Mouse (Mus musculus) kidney, embryonic 16.5 days (tissue): ENCODE measurements around the gene Trp53bp1. TPM values are rescaled to one million over a fixed set of nuclear protein-coding genes. Genes with fewer than 3 reads are reported as not detected.

Source experiments
- ATAC-seq: fragments of 200-750 bp; cut with Nextera tagmentation; 2 replicates; pipeline ENCODE4 v1.8.0; 2017; ENCODE audit warnings: moderate TSS enrichment; ENCODE audit not compliant: low FRiP score, low TSS enrichment
- H3K27ac ChIP-seq: fragments of 300-500 bp; sonication (generic); 2 replicates; pipeline ENCODE4 v1.5.1; 2014; ENCODE audit warnings: low read length
- H3K27me3 ChIP-seq: fragments of 300-500 bp; sonication (generic); 2 replicates; pipeline ENCODE4 v1.6.1; 2014; ENCODE audit warnings: low read length, control low read depth, mixed read lengths; ENCODE audit not compliant: insufficient read depth
- H3K36me3 ChIP-seq: fragments of 300-500 bp; sonication (generic); 2 replicates; pipeline ENCODE4 v1.6.1; 2014; ENCODE audit warnings: low read length, control low read depth, mixed read lengths; ENCODE audit not compliant: insufficient read depth
- H3K4me1 ChIP-seq: fragments of 300-500 bp; sonication (generic); 2 replicates; pipeline ENCODE4 v1.6.1; 2014; ENCODE audit warnings: low read length, control low read depth, mixed read lengths; ENCODE audit not compliant: insufficient read depth
- H3K4me2 ChIP-seq: fragments of 300-500 bp; sonication (generic); replicated peaks from 2 replicates; pipeline ENCODE4 v1.6.1; 2014; ENCODE audit warnings: low read depth, low read length
- H3K4me3 ChIP-seq: fragments of 300-500 bp; sonication (generic); 2 replicates; pipeline ENCODE4 v1.5.1; 2014; ENCODE audit warnings: mild to moderate bottlenecking, low read length
- H3K9ac ChIP-seq: fragments of 300-500 bp; sonication (generic); replicated peaks from 2 replicates; pipeline ENCODE4 v1.6.1; 2014; ENCODE audit warnings: low read length
- H3K9me3 ChIP-seq: fragments of 300-500 bp; sonication (generic); 2 replicates; pipeline ENCODE4 v1.6.1; 2016; ENCODE audit warnings: low read length, control low read depth
- WGBS: fragments of 180-500 bp; shearing (Covaris S2); extraction: QIAGEN DNeasy Blood & Tissue Kit; methylation state at CpG from one replicate; pipeline ENCODE4 v1.1.7; 2014; 5-methylcytosine and 5-hydroxymethylcytosine counted together
- polyA plus RNA-seq: library from polyadenylated mRNA; unstranded; fragments of >200 nt; fragmentation: Nextera tagmentation; extraction: Ambion mirVana; gene quantifications from 2 replicates; pipeline ENCODE4 v1.2.1, GENCODE M21; 2015

Gene Trp53bp1
- polyA plus RNA-seq, 1 experiment from 2014 or later: 64.0 TPM

- 31% methylated on average over 4 of the region's 4 CpGs for WGBS
- Histone ChIP-seq H3K4me3 (peak overlapping the region; percentile 56), H3K4me1 (peaks cover 21% of the 10 kb centered on the region), H3K9ac (peak overlapping the region; percentile 77), H3K4me2 (peak overlapping the region; percentile 96), H3K9me3 (no peaks in the 10 kb centered on the region), H3K27ac (no peak overlapping the region), H3K36me3 (peaks cover 8% of the 10 kb centered on the region), H3K27me3 (no peaks in the 10 kb centered on the region)
- no peak for ATAC-seq
These were observed 102.0 kb downstream of the Trp53bp1 start for GRCm38 (mm10) chr2:121169173-121169572.

GRCm38 (mm10) chr2:121153100-121153499 lies 118.1 kb downstream of the Trp53bp1 start:
- no peak for ATAC-seq
- Histone ChIP-seq H3K9ac (no peak overlapping the region), H3K9me3 (no peaks in the 10 kb centered on the region), H3K4me3 (no peak overlapping the region), H3K4me1 (no peaks in the 10 kb centered on the region), H3K27me3 (no peaks in the 10 kb centered on the region), H3K36me3 (peaks cover 23% of the 10 kb centered on the region), H3K4me2 (no peak overlapping the region), H3K27ac (no peak overlapping the region)
- 86% methylated on average over 3 of the region's 3 CpGs for WGBS

- no peak for ATAC-seq
- Histone ChIP-seq H3K9ac (no peak overlapping the region), H3K27ac (no peak overlapping the region), H3K9me3 (no peaks in the 10 kb centered on the region), H3K4me1 (no peaks in the 10 kb centered on the region), H3K4me3 (no peak overlapping the region), H3K27me3 (no peaks in the 10 kb centered on the region), H3K36me3 (peaks cover 12% of the 10 kb centered on the region), H3K4me2 (no peak overlapping the region)
- 85% methylated on average over 5 of the region's 5 CpGs for WGBS
These were observed 121.5 kb downstream of the Trp53bp1 start for GRCm38 (mm10) chr2:121149679-121150078.

Other genes with a start within 250 kb of the Trp53bp1 start
- gene Epb42, start 234.3 kb downstream of the Trp53bp1 start, polyA plus RNA-seq: 0.80 and 1.9 TPM in 2 replicates
- 5.6 and 6.7 TPM in 2 replicates for gene Tgm5, start 185.6 kb downstream of the Trp53bp1 start, polyA plus RNA-seq
- 0.28 and 0.30 TPM in 2 replicates for gene Tgm7, start 161.6 kb downstream of the Trp53bp1 start, polyA plus RNA-seq
- 23.9 and 26.2 TPM in 2 replicates for gene Adal, start 131.0 kb downstream of the Trp53bp1 start, polyA plus RNA-seq
- gene Lcmt2, start 130.8 kb downstream of the Trp53bp1 start, polyA plus RNA-seq: 26.3 and 28.4 TPM in 2 replicates
- gene Tubgcp4, start 100.8 kb downstream of the Trp53bp1 start, polyA plus RNA-seq: 56.9 and 69.4 TPM in 2 replicates
- gene Zscan29, start 100.3 kb downstream of the Trp53bp1 start, polyA plus RNA-seq: 12.1 and 15.6 TPM in 2 replicates
- gene Map1a, start 18.2 kb upstream of the Trp53bp1 start, polyA plus RNA-seq: 2.5 and 3.2 TPM in 2 replicates
- gene Ppip5k1, start 84.0 kb upstream of the Trp53bp1 start, polyA plus RNA-seq: 14.4 and 15.8 TPM in 2 replicates
- gene Ckmt1, start 86.3 kb upstream of the Trp53bp1 start, polyA plus RNA-seq: 28.2 and 34.6 TPM in 2 replicates
- gene Strc, start 115.8 kb upstream of the Trp53bp1 start, polyA plus RNA-seq: not detected in 2 replicates
- gene Pdia3, start 142.4 kb upstream of the Trp53bp1 start, polyA plus RNA-seq: 838 and 877 TPM in 2 replicates
- 2.0 and 3.0 TPM in 2 replicates for gene Catsper2, start 142.4 kb upstream of the Trp53bp1 start, polyA plus RNA-seq
- gene Ell3, start 172.9 kb upstream of the Trp53bp1 start, polyA plus RNA-seq: 12.3 and 14.5 TPM in 2 replicates
- 448 and 451 TPM in 2 replicates for gene Serf2, start 177.8 kb upstream of the Trp53bp1 start, polyA plus RNA-seq
- gene Hypk, start 181.9 kb upstream of the Trp53bp1 start, polyA plus RNA-seq: 104 and 106 TPM in 2 replicates
- gene Serinc4, start 185.4 kb upstream of the Trp53bp1 start, polyA plus RNA-seq: 0.09 and 0.18 TPM in 2 replicates
- gene Mfap1b, start 202.7 kb upstream of the Trp53bp1 start, polyA plus RNA-seq: 56.7 and 57.2 TPM in 2 replicates
- 28.3 and 30.6 TPM in 2 replicates for gene Mfap1a, start 235.3 kb upstream of the Trp53bp1 start, polyA plus RNA-seq
- gene Wdr76, start 235.3 kb upstream of the Trp53bp1 start, polyA plus RNA-seq: 6.7 and 8.4 TPM in 2 replicates